Mouse (Mus musculus) brain, adult 10 weeks (tissue): ENCODE data around the gene Gpr35. TPM values are rescaled to one million over a fixed set of nuclear protein-coding genes. Genes with fewer than 3 reads are reported as not detected.

Experiments used
- polyA plus RNA-seq: library from polyadenylated mRNA; stranded (reverse); fragments of 350-450 nt; fragmentation: Illumina TruSeq; extraction: RNeasy Lipid Tissue Mini Kit (QIAGEN cat#74804); gene quantifications from one replicate; pipeline ENCODE4 v1.2.3, GENCODE M21; 2015; ENCODE audit warnings: low read depth, low replicate concordance

Gpr35 gene
- polyA plus RNA-seq = 0.52 TPM

GRCm38 (mm10) chr1:92950607-92951006, at the start of gene Gpr35:
TSS of gene Gpr35 (plus strand) at chr1:92950865.

GRCm38 (mm10) chr1:92902786-92903185, 47.9 kb upstream of the Gpr35 start, which contains the start of gene Ankmy1:
TSS of gene Ankmy1 (minus strand) at chr1:92902906.

GRCm38 (mm10) chr1:92906779-92907631, 43.7 kb upstream of the Gpr35 start, which contains the start of gene Dusp28:
TSS of gene Dusp28 (plus strand) at chr1:92906981.

GRCm38 (mm10) chr1:92910239-92910885, 40.3 kb upstream of the Gpr35 start, which contains the start of gene Rnpepl1:
TSS of gene Rnpepl1 (plus strand) at chr1:92910783.

GRCm38 (mm10) chr1:92934182-92934827, 16.4 kb upstream of the Gpr35 start, which contains the start of gene Capn10:
TSS of gene Capn10 (plus strand) at chr1:92934376.

GRCm38 (mm10) chr1:93006061-93006460, 55.4 kb downstream of the Gpr35 start, which contains the start of gene Aqp12:
TSS of gene Aqp12 (plus strand) at chr1:93006334.

Other genes starting within 250 kb of the Gpr35 start
- 53.0 TPM for gene Gpc1, start 119.2 kb upstream of the Gpr35 start, polyA plus RNA-seq
- 0.31 TPM for gene Ankmy1, start 48.0 kb upstream of the Gpr35 start, polyA plus RNA-seq
- 34.6 TPM for gene Dusp28, start 43.9 kb upstream of the Gpr35 start, polyA plus RNA-seq
- gene Rnpepl1, start 40.1 kb upstream of the Gpr35 start, polyA plus RNA-seq = 27.3 TPM
- gene Capn10, start 16.5 kb upstream of the Gpr35 start, polyA plus RNA-seq = 36.3 TPM
- not detected for gene Aqp12, start 55.5 kb downstream of the Gpr35 start, polyA plus RNA-seq
- 352 TPM for gene Kif1a, start 151.1 kb downstream of the Gpr35 start, polyA plus RNA-seq
- not detected for gene Agxt, start 184.4 kb downstream of the Gpr35 start, polyA plus RNA-seq
- gene 2310007B03Rik, start 210.1 kb downstream of the Gpr35 start, polyA plus RNA-seq = not detected
- 0.61 TPM for gene Crocc2, start 217.9 kb downstream of the Gpr35 start, polyA plus RNA-seq